Mouse (Mus musculus) cerebellum, postnatal 10 days (tissue): Measurements from ENCODE around the gene Dscaml1.

ENCODE experiments used
- DNase-seq, 2 experiments: peaks; one replicate each; pipeline ENCODE4 v3.0.0; 2021; ENCODE audit warnings: mixed read lengths in 2 of 2

The Dscaml1 gene

DNA sequence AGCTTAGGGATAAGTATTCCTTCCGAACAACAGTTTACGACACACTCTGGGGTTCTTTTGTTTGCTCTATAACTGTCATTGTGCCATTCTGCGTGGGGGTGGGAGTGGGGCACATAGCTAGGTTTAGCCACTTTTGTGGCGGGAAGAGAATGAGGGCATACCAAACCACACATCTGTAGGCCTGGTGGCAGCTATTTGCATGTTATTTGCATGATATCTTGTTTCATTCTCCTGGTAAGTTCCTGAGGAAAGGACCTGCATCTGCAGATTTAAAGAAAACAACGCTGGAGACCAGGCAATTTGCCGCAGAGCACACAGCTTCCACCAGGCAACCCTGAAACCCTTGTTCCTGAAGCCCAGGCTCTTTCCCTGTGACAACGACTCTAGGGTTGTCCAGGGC, 30.8 kb downstream of the Dscaml1 start:
- no peak for DNase-seq

DNA sequence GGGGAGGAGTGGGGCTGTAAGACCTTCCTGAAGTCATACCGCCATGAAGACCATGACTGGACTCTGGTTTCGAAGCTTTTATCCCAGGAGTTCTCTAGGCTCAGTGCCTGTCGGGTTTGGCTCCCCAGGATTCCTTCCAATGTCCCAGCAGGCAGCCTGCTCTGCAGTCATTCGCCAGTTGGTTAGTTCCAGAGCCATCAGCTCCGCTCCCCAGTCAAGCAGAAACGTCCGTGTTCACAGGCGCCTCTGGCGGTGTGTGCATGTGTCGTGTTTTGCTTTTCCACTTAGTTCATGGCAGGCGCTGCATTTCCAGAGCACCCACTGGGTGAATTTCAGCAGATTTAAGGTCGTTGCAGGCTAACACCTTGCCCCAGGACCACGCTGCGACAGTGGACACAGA, 31.9 kb downstream of the Dscaml1 start:
- peak; percentile 63 to 72 for DNase-seq

DNA sequence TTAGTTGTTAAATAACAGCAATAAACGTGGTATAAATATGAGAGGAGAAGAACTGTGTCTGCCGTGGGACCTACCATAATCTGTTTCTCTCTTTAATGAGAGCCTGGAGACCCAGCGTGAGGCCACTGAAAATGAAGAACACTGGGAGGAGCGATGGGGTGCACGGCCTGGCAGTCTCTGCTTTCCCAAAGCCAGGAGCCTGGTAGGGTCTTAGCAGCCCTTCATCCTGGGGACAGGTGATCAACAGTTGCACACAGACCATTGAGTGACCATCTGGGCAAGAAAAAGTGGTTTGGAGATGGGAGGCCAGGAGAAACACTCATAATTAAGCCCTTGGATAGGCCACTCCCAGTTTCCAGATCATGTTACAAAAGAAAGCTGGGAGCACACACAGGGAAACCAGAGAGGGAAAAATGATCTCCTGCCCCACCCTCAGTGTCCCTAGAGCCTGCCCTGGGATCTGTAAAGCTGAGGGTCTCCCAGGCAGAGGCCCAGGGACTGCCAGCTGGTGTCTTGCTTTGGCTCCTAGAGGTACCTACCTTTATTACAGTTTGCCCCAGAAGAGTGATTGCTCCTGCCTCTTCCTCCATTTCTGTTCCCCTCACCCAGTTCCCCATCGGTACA, 39.1 kb downstream of the Dscaml1 start:
- no peak for DNase-seq

DNA sequence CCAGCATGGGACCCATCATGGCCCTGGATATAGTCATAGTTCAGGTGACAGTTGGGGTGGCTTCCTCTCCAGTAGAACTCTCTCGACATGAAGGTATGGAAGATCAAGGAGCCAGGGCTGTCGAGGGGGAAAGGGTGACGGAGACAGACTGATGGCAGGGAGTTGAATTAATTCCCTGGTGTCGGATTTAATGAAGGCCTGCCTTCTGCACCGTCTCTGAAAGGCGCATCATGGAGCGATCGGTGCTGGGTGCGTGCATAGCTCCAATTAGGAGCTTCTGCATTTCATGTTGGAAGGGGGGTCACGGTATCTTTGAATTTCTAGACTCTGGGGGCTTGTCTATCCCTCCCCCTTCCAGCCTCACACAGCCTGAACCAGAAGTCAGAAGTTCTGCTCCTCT, 41.8 kb downstream of the Dscaml1 start:
- DNase-seq, result no peak

DNA sequence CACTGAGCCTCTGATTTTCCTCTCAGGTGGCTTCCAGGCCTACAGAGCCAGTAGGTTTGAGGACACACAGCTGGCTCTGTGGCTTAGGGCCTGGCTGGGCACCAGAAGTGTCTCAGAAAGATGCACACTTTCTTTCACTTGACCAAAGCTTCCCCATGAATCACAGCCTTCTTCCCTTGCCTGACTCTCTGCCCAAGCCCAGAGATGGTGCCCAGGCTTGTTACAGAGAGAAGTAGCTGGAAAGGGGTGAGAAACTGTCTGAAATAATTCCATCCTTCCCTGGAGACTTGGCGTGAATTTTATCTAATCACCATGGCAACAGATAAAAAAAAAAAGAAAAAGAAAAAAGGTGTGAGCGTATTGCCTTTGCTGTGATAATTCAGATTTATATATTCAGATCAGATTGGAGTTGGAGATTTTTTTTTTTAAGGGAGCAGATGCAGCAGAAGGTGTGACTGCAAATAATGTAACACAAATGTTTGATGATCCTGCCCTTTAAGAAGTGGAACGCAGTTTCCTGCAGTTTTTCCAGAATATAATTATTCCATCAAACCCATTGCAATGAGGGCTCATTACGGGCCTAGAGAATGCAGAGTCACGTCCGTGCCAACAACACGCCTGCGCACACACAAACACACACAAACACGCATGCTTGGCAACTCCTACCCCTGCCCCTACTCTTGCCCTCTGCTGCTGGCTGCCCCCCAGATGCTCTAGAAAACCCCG, 44.5 kb downstream of the Dscaml1 start:
- DNase-seq, result peak; percentile 41 to 47

DNA sequence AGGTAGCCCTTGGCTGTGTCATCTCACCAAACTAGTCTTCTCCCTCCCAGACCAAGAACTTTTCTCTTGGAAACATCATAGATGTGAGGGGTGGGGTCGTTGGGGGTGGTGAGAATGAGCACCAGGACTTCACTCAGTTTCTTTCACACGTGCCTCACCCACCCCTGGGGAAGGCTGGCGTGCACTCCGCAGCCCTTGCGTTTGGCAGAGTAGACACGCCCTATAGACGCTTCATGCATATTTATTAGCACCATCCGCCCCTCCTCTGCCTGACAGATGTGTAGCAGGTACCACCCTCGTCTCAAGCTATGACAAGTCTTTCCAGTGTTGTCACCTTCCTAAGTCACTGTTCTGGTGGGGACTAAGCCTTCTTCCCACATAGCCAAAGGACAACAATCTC, 45.3 kb downstream of the Dscaml1 start:
- no peak for DNase-seq

DNA sequence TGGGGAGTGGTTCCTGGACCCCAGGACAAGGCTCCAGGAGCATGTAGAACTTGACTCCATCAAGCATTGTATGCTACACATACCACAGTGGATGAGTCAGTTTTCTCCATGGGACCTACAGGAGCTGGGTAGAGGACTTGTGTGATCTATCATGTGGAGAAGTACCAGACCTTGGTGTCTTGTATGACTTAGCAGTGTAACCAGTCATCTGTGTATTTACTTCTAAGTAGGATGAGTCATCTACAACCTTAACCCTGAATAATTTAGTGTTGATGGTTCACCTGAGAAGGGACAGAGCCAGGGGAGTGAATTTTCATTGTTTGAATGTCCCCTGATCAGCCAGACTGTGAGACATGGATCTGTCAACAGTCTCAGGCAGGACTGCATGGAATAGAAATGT, 48.4 kb downstream of the Dscaml1 start:
- no peak for DNase-seq

DNA sequence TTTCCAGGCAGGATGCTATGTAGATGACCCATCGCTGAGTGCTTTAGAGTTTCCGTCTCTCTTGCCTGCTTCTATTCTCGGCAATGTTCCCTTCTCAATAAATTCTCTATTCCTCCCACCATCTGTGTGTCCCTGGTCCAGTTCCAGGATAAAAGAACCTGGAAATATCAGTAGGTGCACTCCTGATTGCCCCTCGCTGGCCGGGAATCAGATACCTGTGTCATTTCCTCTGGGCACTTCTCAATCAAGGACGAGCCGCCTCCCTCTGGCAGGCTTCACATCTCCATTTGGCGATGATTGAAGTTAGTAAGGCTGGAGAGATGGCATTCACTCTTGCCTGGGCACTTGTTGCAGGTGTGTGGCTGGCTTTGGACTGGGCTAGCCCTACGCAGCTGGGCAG, 54.5 kb downstream of the Dscaml1 start:
- no peak for DNase-seq

DNA sequence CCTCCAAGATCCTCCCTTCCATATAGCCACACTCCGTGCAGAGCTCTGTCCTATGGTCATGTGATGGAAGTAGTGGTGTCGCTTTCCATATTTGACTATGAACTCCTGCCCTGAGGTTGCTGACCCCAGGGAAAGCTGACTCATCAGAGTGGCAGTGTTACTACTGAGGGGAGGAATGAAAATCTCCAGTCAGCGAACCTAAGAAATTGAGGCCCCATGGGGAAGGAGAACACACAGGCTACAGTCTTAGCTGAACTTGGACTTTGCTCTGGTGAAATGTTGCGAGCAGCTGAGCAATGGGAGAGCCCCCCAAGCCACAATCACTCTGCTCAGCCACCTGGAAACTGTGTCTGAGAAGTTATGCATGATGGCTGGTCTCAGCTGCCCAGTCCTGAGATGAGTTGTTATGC, 60.2 kb downstream of the Dscaml1 start:
- DNase-seq, result no peak

DNA sequence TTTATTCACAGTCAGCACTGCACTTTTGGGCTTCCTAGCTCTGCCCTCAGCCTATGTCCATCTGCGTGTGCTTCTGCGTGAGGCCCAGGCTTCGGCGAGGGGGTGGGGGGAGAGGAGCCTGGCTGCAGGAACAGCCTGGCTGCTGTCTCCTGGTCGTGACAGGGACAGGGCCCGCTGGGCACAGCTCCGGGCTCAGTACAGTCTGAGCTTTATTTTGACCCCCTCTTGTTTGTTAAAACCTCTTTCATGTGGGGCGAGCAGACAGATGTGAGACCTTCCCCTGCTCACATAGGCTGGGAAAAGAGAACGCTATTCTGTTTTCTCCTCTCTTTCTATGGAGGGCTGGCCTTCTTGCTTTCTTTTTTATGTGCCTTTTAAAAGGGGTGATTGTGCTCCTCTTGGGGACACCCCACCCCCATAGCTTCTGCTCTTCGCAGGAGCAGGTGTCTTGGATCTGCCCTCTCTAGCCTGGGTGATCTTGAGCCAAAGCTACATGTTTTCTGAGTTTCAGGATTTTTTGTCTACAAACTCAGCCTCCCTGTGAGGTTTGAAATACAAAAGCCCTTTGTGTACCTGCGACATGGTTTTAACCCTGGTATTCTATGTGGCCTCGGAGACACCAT, 60.9 kb downstream of the Dscaml1 start:
- peak in 1 of 2 experiments; percentile 45 for DNase-seq

DNA sequence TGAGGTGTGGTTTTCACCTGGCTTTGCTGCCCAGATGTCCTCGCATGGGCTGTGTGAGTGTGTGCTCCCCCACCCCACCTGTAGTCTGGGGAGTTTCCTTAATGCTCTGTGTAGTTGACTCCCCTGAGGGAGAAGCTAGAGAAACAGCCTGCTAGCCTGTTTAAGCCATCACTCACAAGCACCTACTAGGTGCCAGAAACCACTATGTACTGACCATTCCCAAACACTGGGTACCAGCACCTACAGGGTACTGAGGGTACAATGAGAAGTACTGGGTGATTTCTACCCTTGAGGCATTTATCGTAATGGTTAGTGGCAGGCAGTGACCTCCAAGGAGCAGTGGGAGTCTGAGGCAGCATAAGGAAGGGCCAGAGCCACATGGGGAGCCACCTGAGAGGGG, 64.5 kb downstream of the Dscaml1 start:
- DNase-seq, result no peak

DNA sequence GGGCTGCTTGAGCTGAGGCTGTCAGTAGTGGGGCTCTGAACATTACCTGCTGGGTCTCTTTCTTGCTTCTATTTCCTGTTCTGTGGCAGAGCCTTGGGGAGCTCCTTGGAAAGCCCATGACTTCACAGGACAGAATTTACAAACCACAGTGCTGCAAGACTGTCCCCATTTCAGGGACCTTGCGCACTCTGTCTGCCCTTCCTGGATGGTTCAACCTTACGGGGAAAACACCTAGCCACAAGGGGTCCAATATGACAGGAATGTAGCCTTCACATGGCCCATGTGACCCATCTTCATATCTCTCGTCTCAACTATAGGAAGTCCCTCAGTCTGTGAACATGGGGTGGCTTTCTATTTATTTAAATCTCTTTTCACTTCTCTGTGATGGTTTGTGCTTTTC, 68.5 kb downstream of the Dscaml1 start:
- DNase-seq, result no peak

DNA sequence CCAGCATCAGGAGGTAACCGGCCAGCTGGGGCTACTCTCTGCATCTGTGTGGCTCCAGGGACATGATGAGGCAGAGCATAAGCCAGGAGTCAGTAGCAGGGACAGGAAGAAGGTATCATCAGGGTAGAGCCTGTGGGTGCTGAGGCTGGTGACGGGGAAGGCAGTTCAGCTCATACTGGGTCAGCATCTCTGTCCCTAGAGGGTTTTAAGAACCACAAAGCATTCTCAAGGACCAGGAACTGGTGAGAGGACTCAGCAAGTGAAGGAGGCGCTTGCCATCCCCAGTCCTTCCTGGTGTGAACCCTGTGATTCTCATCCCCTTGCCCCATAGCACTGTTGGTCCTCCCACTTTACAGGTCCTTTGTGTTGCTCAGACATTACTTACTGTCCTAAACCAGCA, 69.9 kb downstream of the Dscaml1 start:
- no peak for DNase-seq

DNA sequence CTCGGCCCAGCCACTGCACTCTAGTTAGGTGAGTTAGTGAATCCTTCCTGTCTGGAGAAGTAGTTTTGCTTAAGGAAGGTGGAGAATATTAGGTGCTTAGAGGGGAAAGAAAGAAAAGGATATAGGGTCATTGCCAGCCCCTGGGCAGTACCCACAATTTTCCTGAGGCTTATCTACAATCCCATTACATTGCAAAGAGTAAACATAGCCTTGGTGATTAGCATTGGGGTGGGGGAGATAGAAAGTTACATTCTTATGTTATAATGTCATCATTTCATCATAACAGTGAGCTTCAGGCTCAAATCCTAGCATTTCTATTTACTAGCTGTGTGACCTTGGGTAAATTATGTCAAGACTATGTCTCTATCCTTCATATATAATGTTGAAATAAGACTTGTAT, 70.5 kb downstream of the Dscaml1 start:
- no peak for DNase-seq

DNA sequence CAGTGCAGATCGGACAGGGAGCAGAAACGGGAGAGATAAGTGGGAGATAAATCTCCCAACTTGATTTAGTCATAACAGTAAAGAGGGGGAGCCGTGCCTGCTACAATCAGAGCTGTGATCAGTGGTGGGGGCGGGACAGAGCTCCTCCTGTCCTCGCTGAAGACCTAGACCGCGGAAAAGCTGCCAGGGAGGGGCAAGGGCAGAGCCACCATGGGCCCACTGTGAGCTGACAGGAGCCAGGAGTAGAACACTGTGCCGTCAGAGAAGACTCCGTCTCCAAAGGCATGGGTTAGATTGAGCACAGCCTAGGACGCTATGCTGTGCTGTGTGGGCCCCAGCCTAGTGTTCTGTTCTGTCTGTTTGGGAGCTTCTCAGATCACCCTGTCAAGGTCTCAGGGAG, 72.8 kb downstream of the Dscaml1 start:
- DNase-seq, result no peak

DNA sequence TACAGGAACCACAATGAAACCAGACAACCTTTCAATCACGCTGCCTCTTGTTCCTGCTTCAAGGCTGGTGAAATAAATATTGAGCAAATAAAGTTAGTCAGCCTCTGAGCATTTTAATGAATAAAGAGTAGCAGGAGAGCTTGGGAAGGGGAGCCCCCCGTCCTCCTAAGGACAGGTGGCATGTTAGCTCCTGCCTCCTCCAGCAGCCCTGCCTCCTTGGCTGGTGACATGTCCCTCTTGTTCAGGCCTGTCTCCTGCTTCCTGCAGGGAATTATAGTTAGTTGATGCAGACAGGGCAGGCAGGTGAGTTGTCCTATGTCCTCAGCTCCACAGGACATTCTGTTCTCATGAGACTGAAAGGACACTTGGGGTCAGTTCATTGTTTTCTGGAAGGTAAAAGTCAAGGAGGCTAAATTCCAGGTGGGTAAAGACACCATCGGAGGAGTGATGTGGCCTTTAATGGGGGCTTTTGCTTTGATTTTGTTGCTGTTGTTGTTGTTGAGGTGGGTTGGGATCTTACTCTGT, 73.7 kb downstream of the Dscaml1 start:
- no peak for DNase-seq

DNA sequence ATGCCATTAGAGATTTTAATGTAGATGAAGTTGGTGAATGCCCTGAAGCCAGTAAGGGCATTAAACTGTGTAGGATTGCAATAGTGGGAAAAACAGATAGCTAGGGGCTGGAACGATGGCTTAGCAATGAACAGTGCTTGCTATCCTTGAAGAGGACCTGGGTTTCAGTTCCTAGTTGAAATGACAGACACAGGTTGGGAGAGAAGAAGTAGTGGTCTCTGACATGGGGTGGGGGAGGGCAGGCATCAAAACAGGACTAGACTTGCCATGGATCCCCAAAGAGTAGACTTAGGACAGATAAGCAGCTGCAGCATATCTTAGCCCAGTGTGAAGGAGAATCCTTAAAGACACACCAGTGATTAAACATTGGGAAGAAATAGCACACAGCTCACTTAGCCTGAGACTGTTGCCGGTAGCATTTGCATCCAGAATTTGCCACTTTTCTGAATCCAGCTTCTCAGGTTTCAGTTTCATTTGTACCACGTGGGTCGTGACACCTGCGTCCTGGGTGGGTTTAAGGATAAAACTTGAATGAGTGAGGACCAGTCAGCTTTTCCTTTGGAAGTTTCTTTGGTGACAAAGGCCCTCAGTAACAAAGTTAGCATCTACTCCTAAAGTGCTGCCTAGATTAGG, 75.0 kb downstream of the Dscaml1 start:
- DNase-seq, result no peak

DNA sequence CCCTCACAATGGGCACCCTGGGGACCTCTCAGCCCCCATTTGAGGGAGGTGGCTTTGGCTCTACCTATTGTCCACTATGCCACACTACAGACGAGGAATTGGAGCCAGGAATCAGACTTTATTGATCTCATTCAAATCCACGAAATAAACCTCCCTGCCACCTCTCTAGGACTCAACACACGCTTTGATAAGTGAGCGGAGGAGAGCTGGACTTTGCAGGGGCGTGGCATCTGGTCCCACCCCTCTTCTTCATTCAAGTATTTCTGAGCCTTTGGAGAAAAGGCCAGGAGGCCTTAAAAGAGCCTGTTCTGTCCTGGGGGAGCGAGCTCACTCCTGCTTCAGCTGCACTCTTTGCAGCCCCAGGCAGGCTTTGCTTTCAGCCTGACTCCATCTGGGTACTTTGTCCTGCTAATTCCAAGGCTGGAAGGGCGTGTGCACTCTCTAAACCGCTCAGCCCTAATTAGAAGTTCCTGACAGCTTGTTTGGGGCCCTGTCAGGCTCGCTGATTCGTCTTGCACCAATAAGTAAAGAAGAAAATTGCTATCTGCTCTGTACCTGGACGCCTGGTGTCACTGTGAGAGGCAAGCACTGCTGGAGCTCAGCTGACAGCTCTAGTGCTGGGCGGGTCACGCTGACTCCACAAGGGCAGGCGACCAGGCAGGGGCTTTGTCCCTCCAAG, 75.7 kb downstream of the Dscaml1 start:
- DNase-seq, result no peak

DNA sequence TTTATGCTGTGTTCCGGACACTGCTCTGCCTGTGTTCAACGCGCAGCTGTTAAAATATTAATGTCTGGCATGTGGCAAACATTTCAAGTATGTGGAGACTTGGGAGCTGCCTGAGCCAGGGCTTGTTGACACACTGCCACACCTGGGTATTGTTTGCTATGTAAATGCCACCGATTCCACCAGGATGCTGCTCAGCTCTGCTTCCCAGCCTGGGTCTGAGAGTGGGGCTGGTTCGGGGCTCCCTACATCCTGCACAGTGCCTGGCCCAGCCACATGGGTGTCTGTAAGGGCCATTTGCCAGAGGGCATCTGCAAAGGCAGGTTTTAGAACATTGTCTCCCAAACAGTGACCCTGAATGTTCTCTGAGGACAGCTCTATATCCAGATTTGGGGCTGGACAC, 78.5 kb downstream of the Dscaml1 start:
- no peak for DNase-seq

DNA sequence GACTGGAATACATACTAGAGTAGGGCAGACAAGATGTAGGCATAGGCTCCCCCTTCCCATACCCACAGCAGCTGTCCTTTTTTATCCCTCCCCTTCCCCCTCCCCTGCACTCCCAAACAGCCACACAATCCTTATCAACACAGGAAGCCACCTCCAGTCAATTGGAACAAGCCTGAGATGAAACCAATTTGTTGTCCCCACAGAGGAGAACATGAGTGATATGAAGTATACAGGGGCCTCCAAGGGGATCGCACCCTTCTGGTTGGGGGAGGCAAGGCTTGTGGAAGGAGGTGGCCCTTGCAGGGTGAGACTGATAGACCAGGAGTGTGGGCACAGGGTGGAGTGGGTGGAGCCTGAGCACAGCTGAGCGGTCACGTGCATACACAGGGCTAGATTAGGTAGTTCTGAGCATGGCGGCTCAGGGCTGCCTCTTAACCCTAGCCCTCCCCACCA, 79.1 kb downstream of the Dscaml1 start:
- no peak for DNase-seq

DNA sequence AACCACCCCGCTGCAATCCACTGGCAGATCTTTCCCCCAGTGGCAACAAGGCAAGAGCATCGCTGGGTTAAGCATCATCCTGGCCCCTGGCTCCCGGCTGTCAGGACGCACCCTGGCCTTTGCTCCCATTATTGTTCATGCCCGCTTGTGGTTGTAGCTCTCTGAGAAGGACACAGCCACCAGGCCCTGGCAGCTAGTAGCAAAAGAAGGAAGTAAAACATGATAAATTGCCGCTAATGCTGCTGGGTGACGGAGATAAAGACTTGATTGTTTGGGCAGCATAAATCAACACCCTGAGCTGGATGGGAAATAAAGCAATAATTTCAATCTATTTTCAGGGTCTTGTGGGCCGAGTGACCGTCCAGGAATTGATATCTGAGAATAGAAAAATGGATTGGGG, 81.1 kb downstream of the Dscaml1 start:
- no peak for DNase-seq

DNA sequence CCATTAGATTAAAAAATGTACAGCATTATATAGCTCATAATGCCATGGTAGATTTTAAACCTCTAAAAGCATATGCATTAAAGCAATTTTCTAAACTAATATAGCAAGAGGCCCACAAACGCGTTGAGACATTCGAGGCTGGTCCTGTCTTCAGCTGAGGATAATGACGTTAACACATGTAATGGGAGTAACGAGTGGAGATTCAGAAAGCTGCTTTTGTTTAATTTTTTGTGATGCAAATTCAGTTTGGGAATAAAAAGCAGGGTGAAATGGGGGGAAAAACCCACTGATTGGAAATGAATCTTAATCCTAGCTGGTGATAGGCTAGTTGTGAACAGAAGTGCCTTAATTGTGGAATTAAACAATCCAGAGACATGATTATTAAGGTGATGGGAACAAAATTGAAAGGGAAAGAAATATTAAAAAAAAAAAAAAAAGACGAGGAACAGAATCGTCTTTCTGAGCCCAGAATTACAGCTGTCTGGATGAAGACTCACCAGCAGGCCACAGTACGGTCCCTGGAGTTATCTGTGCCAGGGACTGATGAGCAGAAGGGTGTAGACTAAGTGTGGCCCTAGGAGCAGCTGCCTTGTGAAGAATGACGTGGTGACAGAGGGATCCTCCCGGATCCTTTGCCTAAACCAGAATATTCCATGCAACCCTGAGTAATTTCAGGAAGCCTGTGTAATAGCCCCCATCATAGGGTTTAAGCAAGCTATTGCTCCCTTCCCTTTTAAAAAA, 84.5 kb downstream of the Dscaml1 start:
- no peak for DNase-seq
